Mouse (Mus musculus) limb, embryonic 12.5 days (tissue): ENCODE measurements around the gene Ndufa4l2. TPM values are rescaled to one million over a fixed set of nuclear protein-coding genes. Genes with fewer than 3 reads are reported as not detected.

Source experiments
- polyA plus RNA-seq: library from polyadenylated mRNA; unstranded; fragments of >200 nt; fragmentation: Nextera tagmentation; extraction: Ambion mirVana; gene quantifications from 2 replicates; pipeline ENCODE4 v1.2.1, GENCODE M21; 2016

Gene Ndufa4l2
- polyA plus RNA-seq, 1 experiment from 2014 or later = 0.60 TPM

Other genes starting within 250 kb of the Ndufa4l2 start
- 174 and 183 TPM in 2 replicates for gene Dctn2, start 248.6 kb upstream of the Ndufa4l2 start, polyA plus RNA-seq
- gene Mbd6, start 225.9 kb upstream of the Ndufa4l2 start, polyA plus RNA-seq = 17.2 and 19.8 TPM in 2 replicates
- gene Mars, start 203.2 kb upstream of the Ndufa4l2 start, polyA plus RNA-seq = 144 and 145 TPM in 2 replicates
- 5.7 and 6.5 TPM in 2 replicates for gene Arhgap9, start 193.0 kb upstream of the Ndufa4l2 start, polyA plus RNA-seq
- 11.0 and 14.2 TPM in 2 replicates for gene Gli1, start 173.0 kb upstream of the Ndufa4l2 start, polyA plus RNA-seq
- gene Inhbe, start 160.6 kb upstream of the Ndufa4l2 start, polyA plus RNA-seq = 0.04 and 0.08 TPM in 2 replicates
- not detected in 2 replicates for gene Inhbc, start 144.5 kb upstream of the Ndufa4l2 start, polyA plus RNA-seq
- 45.6 and 56.4 TPM in 2 replicates for gene R3hdm2, start 134.6 kb upstream of the Ndufa4l2 start, polyA plus RNA-seq
- 11.5 and 11.7 TPM in 2 replicates for gene Stac3, start 13.3 kb upstream of the Ndufa4l2 start, polyA plus RNA-seq
- gene Shmt2, start 7.5 kb downstream of the Ndufa4l2 start, polyA plus RNA-seq = 96.8 and 98.1 TPM in 2 replicates
- 4.2 and 6.3 TPM in 2 replicates for gene Nxph4, start 19.6 kb downstream of the Ndufa4l2 start, polyA plus RNA-seq
- 87.6 and 94.7 TPM in 2 replicates for gene Lrp1, start 106.2 kb downstream of the Ndufa4l2 start, polyA plus RNA-seq
- gene Stat6, start 128.0 kb downstream of the Ndufa4l2 start, polyA plus RNA-seq = 8.7 and 12.1 TPM in 2 replicates
- gene Nemp1, start 151.9 kb downstream of the Ndufa4l2 start, polyA plus RNA-seq = 12.6 and 13.5 TPM in 2 replicates
- gene Nab2, start 153.6 kb downstream of the Ndufa4l2 start, polyA plus RNA-seq = 15.3 and 19.1 TPM in 2 replicates
- gene Myo1a, start 190.2 kb downstream of the Ndufa4l2 start, polyA plus RNA-seq = 0.33 and 0.59 TPM in 2 replicates
- gene Tac2, start 209.5 kb downstream of the Ndufa4l2 start, polyA plus RNA-seq = 1.1 and 1.8 TPM in 2 replicates
- 4.3 and 4.6 TPM in 2 replicates for gene Zbtb39, start 224.6 kb downstream of the Ndufa4l2 start, polyA plus RNA-seq
- 0.49 and 0.59 TPM in 2 replicates for gene Gpr182, start 236.8 kb downstream of the Ndufa4l2 start, polyA plus RNA-seq
- 0.05 TPM in 1 of 2 replicates, not detected in the other for gene Rdh1, start 244.8 kb downstream of the Ndufa4l2 start, polyA plus RNA-seq
- gene Rdh16f1, start 244.8 kb downstream of the Ndufa4l2 start, polyA plus RNA-seq = 0.16 TPM in 1 of 2 replicates, not detected in the other